Mouse (Mus musculus) ovary, postnatal 10 days (tissue): ENCODE data around the gene Plcg2.

Experiments
- DNase-seq: peaks from one replicate; pipeline ENCODE4 v3.0.0; 2022; ENCODE audit warnings: low spot score

The Plcg2 gene

GRCm38 (mm10) chr8:117488246-117489005 is 9.7 kb upstream of the Plcg2 start:
- DNase-seq: no peak

GRCm38 (mm10) chr8:117493543-117493942 is 4.5 kb upstream of the Plcg2 start:
- DNase-seq: no peak

- no peak for DNase-seq
These were observed 3.2 kb upstream of the Plcg2 start for GRCm38 (mm10) chr8:117494874-117495273.

- DNase-seq: no peak
These were observed 937 bp downstream of the Plcg2 start for GRCm38 (mm10) chr8:117498915-117499540.

- no peak for DNase-seq
These were observed 2.2 kb downstream of the Plcg2 start for GRCm38 (mm10) chr8:117500232-117500823.

GRCm38 (mm10) chr8:117501323-117501722 is 3.2 kb downstream of the Plcg2 start:
- no peak for DNase-seq

GRCm38 (mm10) chr8:117503405-117504069 is 5.4 kb downstream of the Plcg2 start:
- no peak for DNase-seq

- DNase-seq: no peak
These were observed 9.6 kb downstream of the Plcg2 start for GRCm38 (mm10) chr8:117507703-117508102.

- no peak for DNase-seq
These were observed 18.9 kb downstream of the Plcg2 start for GRCm38 (mm10) chr8:117516876-117517565.

GRCm38 (mm10) chr8:117517861-117518260 is 19.8 kb downstream of the Plcg2 start:
- DNase-seq: no peak

- no peak for DNase-seq
These were observed 20.8 kb downstream of the Plcg2 start for GRCm38 (mm10) chr8:117518873-117519272.

GRCm38 (mm10) chr8:117526185-117526584 is 28.1 kb downstream of the Plcg2 start:
- DNase-seq: no peak

- no peak for DNase-seq
These were observed 29.9 kb downstream of the Plcg2 start for GRCm38 (mm10) chr8:117527983-117528382.

- DNase-seq: no peak
These were observed 31.1 kb downstream of the Plcg2 start for GRCm38 (mm10) chr8:117529177-117529576.

GRCm38 (mm10) chr8:117532381-117532972 is 34.4 kb downstream of the Plcg2 start:
- no peak for DNase-seq

- DNase-seq: no peak
These were observed 38.8 kb downstream of the Plcg2 start for GRCm38 (mm10) chr8:117536862-117537261.

GRCm38 (mm10) chr8:117537751-117538150 is 39.7 kb downstream of the Plcg2 start:
- DNase-seq: no peak

GRCm38 (mm10) chr8:117542951-117543350 is 44.9 kb downstream of the Plcg2 start:
- DNase-seq: no peak

GRCm38 (mm10) chr8:117543789-117544188 is 45.7 kb downstream of the Plcg2 start:
- DNase-seq: no peak

GRCm38 (mm10) chr8:117545043-117545442 is 47.0 kb downstream of the Plcg2 start:
- no peak for DNase-seq

GRCm38 (mm10) chr8:117546386-117546785 is 48.3 kb downstream of the Plcg2 start:
- no peak for DNase-seq

GRCm38 (mm10) chr8:117547945-117548344 is 49.9 kb downstream of the Plcg2 start:
- DNase-seq: no peak
